Mouse (Mus musculus) skeletal muscle tissue, adult 2 months (tissue): ENCODE data around the gene Dlx2.

Experiments used
- DNase-seq: peaks from one replicate; pipeline ENCODE4 v3.0.0-alpha.2; 2012; ENCODE audit warnings: low read depth, low spot score

Gene Dlx2

GRCm38 (mm10) chr2:71540611-71541417 lies 5.7 kb downstream of the Dlx2 start:
- DNase-seq: no peak

GRCm38 (mm10) chr2:71534242-71535052 lies 12.1 kb downstream of the Dlx2 start:
- no peak for DNase-seq

GRCm38 (mm10) chr2:71533094-71533493 lies 13.5 kb downstream of the Dlx2 start:
- no peak for DNase-seq

- no peak for DNase-seq
Measured at GRCm38 (mm10) chr2:71531990-71532970, 14.3 kb downstream of the Dlx2 start.

GRCm38 (mm10) chr2:71531124-71531590 lies 15.4 kb downstream of the Dlx2 start:
- no peak for DNase-seq

- no peak for DNase-seq
Measured at GRCm38 (mm10) chr2:71530391-71531123, 16.0 kb downstream of the Dlx2 start.

- peak; percentile 62 for DNase-seq
Measured at GRCm38 (mm10) chr2:71529511-71530351, 16.8 kb downstream of the Dlx2 start.

GRCm38 (mm10) chr2:71528714-71529510 lies 17.6 kb downstream of the Dlx2 start:
- DNase-seq: no peak

GRCm38 (mm10) chr2:71528014-71528713 lies 18.4 kb downstream of the Dlx2 start, which contains the start of gene Dlx1:
Gene Dlx1, plus strand, starts transcription at chr2:71528113.
- DNase-seq: no peak

GRCm38 (mm10) chr2:71527323-71528013 lies 19.1 kb downstream of the Dlx2 start:
- no peak for DNase-seq

- no peak for DNase-seq
Measured at GRCm38 (mm10) chr2:71526595-71527322, 19.8 kb downstream of the Dlx2 start.

- no peak for DNase-seq
Measured at GRCm38 (mm10) chr2:71524763-71525162, 21.8 kb downstream of the Dlx2 start.

GRCm38 (mm10) chr2:71523431-71523830 lies 23.1 kb downstream of the Dlx2 start:
- no peak for DNase-seq

- no peak for DNase-seq
Measured at GRCm38 (mm10) chr2:71522871-71523270, 23.7 kb downstream of the Dlx2 start.

GRCm38 (mm10) chr2:71517466-71518099 lies 29.0 kb downstream of the Dlx2 start:
- DNase-seq: no peak

- DNase-seq: no peak
Measured at GRCm38 (mm10) chr2:71516995-71517394, 29.6 kb downstream of the Dlx2 start.
